Mouse (Mus musculus): ENCODE data around the gene Rsph1.

The Rsph1 gene

DNA sequence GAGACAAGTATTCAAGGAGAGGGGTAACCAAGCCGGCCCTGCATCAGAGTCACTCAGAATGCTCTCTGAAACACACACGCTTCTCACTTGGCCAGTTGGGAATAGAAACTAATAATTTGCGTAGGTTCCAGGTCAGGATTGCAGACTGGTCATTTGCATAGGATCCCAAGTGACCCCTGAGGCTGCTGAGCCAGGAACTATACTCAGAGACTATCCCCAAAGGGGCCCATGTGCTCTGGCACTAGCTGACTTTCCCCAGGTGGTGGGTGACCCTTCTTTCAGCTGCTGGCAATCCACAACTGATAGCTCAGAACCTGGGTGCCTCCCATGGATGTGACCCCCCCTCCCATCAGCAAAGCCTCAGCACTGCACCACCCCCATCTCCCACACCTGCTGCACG is 18.0 kb downstream of the Rsph1 start:
- no peak for DNase-seq (ENCODE audit: extremely low read depth, low read depth)

DNA sequence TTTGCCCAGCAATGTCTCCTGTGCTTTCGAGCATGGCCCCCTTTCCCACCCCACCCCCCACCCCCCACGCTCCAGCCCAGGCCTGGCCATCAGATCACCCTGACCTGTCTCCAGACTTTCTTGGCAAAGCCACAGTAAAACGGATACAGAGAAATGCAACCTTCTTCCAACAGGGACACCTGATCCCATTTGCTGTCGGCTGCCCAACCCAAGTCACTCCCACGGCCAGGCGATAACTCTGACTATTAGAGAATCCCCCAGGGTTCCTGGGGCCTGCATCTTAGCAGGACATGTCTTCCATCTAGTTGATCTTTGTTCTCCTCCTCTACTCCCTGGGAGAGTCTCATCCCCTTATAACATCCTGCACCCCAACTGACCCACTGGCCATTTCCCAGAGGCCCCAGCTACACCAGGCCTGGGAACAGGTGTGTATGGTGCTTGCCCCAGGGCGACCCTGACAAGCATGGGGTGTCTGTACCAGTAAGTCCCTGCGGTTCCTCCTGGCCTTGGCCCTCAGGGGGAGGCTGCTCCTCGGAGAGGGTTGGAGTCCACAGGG is 18.8 kb downstream of the Rsph1 start:
- DNase-seq (ENCODE audit: extremely low read depth, low read depth): no peak

DNA sequence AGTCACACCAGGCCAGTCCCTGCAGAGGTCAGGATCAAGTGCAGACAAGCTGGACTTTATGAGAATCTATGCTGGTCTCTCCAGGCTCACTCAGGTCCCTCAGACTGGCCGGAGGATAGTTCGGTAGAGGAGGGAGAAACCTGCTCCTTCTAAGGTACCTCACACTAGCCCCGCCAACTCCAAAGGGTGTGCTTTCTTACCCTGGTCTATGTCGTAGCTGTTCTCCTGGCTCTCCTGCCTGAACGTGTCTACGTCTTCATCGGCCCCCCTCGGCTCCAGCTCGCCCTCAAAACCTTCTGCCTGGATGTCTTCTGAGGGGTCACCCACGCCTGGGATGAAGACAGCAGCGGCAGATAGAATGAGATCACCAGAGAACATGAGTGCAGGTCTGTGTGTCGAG is 19.3 kb downstream of the Rsph1 start:
- DNase-seq (ENCODE audit: extremely low read depth, low read depth): no peak

DNA sequence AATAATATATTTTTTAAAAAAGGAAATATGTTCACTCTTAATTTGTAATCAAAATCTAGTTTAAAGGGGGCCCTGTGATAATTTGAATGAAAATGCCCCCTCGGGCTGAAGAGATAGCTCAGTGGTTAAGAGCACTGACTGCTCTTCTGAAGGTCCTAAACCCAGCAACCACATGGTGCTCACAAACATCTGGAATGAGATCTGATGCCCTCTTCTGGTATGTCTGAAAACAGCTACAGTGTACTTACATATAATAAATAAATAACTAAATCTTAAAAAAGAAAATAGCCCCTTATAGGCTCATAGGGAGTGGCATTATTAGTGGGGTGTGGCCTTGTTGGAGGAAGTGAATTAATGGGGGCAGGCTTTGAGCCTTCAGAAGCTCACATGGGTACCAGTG is 20.0 kb downstream of the Rsph1 start:
- no peak for DNase-seq (ENCODE audit: extremely low read depth, low read depth)

DNA sequence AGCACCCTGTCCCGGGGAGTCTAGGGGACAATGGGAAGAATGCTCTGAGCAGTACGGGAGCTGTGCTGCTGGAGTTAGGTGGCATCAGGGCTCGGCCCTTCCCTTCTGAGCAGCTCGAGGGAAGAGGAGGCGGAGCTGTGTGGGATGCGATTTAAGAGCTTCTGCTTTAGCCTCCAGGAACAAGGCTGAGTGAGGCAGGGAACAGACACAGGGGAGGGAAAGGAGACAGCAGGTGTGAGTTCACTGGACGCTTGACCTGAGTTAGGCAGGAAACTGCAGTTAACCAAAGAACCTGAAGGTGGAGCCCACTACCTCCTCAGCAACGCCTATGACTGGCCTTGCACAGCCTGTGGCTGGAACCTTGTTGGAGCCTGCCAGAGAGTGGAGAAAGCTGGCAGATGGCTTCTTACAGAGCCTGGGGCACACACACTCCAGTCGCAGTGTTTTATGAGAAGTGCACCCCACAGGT is 22.7 kb downstream of the Rsph1 start:
- DNase-seq (ENCODE audit: extremely low read depth, low read depth): no peak

DNA sequence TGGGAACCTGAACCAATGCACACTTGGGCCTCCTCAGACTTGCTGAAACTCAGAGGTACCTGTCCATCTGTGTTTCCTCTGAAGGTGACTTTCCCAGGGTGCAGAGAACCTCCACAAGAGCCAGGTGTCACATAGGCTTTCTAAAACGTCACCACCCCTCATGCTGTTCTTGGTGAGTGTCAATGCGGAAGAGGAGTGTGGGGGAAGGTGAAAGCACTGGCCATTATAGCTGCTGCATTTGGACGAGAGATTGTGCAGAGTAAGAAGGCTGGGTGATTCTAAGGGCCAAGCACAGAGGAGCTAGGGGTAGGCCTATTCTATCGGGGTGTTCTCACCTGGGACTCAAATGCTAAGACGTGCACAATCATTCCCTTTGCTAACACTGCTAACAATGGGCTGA is 23.2 kb downstream of the Rsph1 start:
- no peak for DNase-seq (ENCODE audit: extremely low read depth, low read depth)

DNA sequence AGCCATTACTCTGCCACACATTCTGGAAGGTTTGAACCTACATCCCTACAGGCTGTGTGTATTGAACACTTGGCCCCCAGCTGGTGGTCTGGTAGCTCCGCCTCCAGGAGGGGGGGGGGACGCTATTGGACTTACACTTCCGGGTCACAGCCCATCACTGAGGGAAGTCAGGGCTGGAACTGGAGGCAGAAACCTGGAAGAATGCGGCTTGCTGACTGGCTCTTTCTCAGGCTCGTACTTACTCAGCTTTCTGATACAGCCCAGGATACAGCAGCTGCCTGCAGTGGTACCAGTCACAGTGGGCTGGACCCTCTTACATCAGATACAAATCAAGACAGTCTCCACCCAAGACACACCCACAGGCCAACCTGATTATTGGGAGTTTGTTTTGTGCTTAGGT is 30.0 kb downstream of the Rsph1 start:
- no peak for DNase-seq (ENCODE audit: extremely low read depth, low read depth)

DNA sequence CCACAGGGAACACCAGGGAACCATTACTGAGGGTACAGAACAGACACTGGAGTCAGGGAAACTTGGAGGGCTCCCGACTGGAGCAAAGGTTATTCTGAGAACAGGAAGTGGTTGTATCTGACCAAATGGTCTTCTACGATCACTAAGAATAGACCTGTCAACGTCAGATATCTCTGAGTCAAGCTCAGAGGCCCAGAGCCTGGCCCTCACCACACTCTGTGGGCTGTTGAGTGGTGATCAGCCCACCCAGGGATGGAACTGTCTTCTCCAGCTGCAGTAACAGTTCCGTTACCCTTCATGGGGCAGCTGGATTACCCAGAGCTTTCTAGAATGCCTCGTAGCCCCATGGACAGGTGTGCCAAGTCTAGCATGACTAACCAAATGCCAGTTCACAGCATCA is 31.9 kb downstream of the Rsph1 start:
- no peak for DNase-seq (ENCODE audit: extremely low read depth, low read depth)

DNA sequence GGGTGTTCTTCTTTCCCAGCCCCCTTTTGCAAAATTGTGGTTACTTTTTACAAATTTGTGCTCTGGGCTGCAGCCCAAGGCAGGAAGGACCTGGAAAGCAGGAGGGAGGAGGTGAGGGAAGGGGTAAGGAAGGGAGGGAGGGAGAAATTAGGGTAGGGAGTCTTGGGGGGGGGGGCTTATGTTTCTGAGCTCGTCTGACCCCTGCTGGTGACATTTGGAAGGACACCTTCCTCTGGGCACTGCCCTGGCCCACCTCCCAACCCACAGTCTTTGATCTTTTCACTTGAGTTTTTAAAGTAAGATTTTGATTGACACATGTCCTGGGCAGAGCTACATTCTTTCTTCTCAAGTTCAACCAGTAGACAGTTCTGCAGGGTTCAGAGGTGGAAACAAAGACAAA is 34.4 kb downstream of the Rsph1 start:
- DNase-seq (ENCODE audit: extremely low read depth, low read depth): no peak

DNA sequence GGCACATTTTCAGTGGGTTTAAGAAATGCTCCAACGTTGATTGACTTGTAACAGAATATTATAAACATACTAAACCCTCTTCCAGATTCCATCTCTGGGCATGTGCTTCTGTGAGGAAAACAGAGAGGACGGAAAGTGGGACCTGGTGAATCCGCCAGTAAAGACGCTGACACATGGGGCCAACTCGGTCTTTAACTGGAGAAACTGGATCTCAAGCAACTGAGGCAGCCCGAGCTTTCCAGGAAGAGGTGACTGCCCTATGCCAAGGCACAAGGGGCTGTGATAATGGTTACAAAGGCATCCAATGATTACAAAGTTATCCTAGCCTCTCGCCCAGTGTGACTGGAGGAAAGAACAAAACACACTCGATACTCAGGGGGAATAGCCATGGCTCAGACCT is 36.0 kb downstream of the Rsph1 start:
- no peak for DNase-seq (ENCODE audit: extremely low read depth, low read depth)

DNA sequence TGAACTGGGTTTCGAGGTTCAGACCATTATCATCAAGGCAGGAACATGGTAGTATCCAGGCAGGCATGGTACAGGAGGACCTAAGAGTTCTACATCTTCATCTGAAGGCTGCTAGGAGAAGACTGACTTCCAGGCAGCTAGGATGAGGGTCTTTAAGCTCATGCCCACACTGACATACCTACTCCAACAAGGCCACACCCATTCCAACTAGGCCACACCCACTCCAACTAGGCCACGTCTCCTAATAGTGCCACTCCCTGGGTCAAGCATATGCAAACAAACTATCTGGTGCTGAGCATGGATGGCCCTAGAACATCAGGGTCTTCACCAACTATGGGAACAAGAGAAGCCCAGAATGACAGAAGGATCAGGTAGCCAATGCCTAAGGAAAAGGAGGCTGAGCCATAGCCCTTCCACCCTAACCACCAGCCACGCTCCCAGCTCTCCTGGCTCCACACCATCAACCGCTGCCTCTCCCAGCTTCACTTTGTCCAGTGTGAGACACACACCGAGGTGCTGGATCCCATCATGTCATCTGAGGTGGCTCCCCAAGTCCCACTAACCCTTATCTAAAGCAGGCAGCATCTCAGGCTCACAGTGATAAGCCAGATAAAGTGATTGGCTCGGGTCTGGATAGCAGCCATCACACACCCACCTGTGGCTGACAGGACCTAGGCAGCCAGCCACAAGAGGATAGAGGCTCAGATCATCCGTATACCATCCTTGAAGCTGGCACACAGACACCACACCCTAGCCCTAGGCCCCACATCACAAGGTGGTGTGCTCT is 38.8 kb downstream of the Rsph1 start:
- DNase-seq (ENCODE audit: extremely low read depth, low read depth): no peak

DNA sequence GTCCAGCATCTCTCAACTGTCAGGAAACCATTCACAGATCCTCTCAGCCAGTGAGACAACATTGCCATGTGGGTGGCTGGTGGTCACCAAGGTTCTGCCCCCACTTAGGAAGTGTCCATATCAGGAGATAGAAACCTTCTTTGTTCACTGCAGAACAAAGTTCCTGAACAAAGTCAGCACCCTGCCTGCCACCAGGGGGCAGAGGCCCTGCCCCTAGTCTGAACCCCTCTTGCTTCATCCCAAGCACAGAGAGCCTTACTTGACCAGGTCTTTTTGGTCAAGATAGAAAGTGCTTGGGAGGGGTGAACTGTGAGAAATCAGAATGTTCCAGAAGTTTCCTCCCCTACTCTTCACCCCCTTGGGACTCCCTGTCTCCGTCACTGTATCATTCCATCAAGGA is 41.3 kb downstream of the Rsph1 start:
- no peak for DNase-seq (ENCODE audit: extremely low read depth, low read depth)

DNA sequence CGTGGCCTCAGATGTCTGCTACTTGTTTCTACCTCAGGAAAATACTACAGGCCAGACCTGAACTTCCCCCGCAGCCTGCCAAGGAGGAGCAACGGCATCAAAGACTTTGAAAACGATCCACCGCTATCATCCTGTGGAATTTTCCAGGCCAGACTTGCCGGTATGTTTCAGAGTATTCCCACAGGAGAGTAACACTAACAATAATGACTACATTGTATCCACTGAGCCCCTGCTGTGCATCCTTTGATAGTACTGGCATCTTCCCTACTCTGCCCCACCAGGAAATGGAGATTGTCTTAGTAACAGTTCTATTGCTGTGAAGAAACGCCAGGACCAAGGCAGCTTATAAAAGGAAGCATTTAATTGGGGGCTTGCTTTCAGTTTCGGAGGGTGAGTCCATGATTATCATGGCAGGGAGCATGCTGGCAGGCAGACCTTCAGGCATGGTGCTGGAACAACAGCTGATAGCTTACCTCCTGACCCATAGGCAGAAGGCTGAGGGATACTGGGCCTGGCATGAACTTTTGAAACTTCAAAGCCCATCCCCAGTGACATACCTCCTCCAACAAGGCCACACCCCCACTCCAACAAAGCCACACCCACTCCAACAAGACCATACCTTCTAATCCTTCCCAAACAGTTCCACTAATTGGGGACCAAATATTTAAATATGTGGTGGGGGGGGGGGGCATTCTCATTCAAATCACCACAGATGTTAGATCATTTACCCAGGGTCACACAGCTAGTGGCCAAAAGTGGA is 44.8 kb downstream of the Rsph1 start:
- no peak for DNase-seq (ENCODE audit: extremely low read depth, low read depth)

DNA sequence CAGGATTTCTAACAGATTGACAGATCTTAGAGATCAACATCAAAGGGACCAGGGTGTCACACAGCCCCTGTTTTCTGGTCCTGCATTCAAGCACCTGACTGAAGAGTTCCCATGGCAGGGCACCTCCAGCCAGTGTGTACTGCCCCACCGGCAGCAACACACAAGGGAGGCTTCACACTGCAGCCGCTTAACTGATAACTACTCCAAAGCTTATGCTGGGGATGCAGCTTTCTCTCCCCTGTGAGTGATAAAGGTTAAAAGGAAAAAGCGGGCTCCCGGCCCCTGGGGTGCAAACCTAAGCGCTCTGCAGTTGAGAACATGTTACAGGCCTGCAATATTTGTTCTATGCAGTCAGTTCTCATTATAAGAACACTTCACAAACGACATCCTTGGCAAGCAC is 45.4 kb downstream of the Rsph1 start:
- peak; percentile 53 for DNase-seq (ENCODE audit: extremely low read depth, low read depth)

DNA sequence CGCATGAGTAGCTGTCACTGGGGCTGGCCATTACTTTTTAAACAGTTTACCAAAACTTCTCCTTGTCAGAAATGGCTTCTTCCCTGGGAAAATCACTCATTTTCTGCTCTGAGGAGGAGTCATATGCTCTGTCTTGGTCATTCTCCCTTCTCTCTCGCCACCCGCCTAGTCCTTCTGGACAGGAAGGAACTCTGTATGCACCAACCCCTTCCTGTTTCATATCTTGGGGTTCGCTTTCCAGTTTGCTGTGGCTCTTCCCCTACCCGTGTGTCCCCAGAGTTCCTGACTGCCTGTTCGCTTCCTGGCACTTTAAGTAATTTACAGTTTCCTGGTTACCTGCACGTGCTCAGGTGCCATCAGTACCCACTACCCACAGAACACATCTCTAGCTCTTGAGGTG is 50.3 kb downstream of the Rsph1 start:
- DNase-seq (ENCODE audit: extremely low read depth, low read depth): no peak

DNA sequence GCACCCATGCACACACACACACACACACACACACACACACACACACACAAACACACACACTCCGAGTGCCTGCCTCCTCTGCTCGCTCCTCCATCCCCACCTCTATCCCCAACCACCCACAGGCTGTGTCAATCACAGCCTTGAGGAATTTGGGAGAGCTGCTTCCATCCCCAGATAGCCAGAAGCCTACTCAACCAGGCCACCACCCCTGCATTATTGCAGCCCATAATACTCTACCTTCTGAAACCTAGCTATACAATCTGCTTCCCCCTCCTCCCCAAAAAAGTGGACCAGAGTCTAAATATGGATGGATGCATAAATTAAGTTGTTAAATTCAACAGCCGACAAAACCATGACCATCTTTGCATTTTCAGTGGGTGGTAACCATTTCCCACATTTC is 50.8 kb downstream of the Rsph1 start:
- no peak for DNase-seq (ENCODE audit: extremely low read depth, low read depth)

DNA sequence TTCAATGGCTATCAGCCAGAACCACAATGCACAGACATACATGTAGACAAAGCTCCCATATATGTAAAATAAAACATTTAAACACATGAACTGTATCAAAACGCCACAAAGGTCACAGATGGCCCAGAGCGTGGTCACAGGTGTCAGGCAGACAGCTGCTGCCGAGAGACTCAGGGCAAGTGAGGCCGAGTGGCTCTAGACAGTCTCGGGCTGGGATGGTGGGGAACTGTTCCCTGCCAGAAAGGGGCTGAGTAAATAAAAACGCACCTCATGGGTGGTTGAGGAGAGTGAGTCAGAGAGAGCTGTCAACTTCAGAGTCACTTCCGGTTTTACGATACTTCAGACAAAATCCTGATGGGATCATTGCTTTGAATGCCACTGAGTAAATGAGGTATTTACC is 52.6 kb downstream of the Rsph1 start:
- DNase-seq (ENCODE audit: extremely low read depth, low read depth): no peak

DNA sequence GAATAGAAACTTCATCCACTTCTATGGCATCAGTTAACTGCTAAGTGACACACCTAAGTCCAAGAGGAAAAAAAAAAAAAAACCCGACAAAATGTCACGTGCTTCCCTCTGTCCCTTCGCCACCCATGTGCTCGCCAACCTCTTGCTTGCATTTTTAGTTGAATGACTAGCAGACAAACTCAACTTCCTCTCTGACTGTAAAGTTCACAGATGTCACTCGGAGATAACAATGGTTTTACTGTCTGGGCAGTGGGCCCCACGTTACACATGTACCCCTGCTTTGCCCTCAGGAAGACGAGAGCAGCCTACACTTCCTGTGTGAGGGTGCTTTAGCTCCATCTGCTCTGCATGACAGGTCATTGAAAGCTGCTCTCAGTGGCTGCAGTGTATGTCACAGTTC is 53.3 kb downstream of the Rsph1 start:
- DNase-seq (ENCODE audit: extremely low read depth, low read depth): peak; percentile 81

DNA sequence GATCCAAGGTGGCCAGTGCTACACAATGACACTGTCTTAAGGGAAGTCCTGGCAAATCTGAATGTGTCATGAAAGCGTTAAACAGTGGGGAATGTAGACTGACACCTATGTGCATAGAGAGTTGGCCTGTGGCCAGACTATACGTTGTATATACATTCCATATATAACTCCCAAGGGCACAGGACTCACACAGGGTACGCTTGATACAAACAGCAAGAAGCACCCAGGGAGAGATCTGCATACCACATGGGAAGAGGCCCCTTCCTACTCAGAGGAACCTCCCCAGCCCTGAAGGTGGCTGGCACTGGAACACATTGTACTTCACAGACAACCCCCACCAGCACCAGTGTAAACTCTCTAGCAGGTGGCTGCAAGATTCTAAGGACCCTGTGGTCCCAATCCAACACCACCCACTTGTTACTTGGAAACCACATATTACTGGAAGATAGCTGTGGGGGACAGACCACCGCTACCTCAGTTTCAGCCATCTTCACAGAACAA is 54.3 kb downstream of the Rsph1 start:
- DNase-seq (ENCODE audit: extremely low read depth, low read depth): no peak

DNA sequence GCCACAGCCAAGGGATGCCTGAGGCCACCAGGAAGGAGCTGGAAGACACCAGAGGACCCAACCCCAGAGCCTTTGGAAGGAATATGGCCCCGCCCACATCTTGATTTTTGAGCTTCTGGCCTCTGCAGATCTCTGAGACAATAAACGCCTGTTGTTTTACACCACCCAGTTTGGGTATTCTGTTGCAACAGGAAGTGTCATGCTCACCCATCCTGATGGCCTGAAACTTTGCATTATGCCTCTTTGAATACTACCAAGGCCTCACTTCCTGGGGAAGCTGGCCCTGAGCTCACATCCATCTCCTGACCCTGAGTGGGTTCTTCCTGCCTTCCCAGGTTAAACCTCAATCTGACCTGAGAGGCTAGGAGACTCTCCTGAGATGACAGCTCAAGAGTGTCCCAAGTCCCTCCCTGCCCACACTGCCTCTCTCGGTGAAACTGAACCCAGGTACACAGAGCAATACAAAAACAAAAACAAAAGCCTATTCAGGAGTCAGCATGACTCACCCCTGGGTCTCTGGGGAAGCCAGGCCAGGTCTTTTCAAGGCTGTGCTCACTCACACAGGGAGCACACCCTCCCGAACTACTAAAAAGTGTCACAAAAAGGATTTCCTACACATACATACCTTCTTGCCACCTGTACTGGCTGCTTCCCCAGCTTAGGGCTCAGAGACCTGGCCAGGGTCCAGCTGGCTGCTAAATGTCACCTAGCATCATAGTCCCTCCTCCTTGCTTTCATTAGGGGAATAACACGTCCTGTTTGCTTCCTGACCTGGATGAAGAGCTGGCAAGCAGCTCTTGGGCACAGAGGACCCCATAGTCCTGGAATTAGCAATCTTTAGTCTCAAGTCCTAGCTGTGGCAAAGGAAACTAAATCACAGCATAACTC is 60.9 kb downstream of the Rsph1 start:
- DNase-seq (ENCODE audit: extremely low read depth, low read depth): no peak

DNA sequence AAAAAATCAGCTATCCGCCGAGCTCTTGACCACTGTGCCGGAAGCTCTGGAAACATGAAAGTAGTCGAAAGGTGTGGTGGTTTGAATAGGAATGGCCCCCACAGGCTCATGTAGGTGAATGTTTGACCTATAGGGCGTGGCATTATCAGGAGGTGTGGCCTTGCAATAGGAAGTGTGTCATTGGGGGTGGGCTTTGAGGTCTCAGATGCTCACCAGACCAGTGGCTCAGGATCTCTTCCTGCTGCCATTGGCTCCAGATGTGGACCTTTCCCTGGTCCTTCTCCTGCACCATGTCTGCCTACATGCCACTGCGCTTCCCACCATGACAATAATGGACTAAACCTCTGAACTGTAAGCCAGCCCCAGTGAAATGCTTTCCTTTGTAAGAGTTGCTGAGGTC is 65.3 kb downstream of the Rsph1 start:
- no peak for DNase-seq (ENCODE audit: extremely low read depth, low read depth)

Measured in MEL-GATA-1-ER (cell line).